Mouse (Mus musculus) cerebellum, postnatal 14 days (tissue): ENCODE measurements at regions not wholly inside any gene's neighbourhood (a gene's known extent, or its start where the extent isn't known, plus 50 kb on each side); places are given as distances from the start of the nearest gene placed in this dataset.

Experiments
- DNase-seq, 2 experiments: peaks; one replicate each; pipeline ENCODE4 v3.0.0; 2021; ENCODE audit warnings: mixed read lengths in 2 of 2

- DNase-seq: no peak
Measured at GRCm38 (mm10) chr10:17618024-17618423, 105.0 kb upstream of the Cited2 start.

- no peak for DNase-seq
Measured at GRCm38 (mm10) chr10:17619617-17620016, 103.4 kb upstream of the Cited2 start.

- no peak for DNase-seq
Measured at GRCm38 (mm10) chr10:17621703-17622385, 101.2 kb upstream of the Cited2 start.

GRCm38 (mm10) chr10:17622802-17623201 is 100.2 kb upstream of the Cited2 start:
- no peak for DNase-seq

GRCm38 (mm10) chr10:17629709-17630108 is 93.3 kb upstream of the Cited2 start:
- no peak for DNase-seq

GRCm38 (mm10) chr10:17630861-17631581 is 92.0 kb upstream of the Cited2 start:
- peak in 1 of 2 experiments; percentile 9 for DNase-seq

- no peak for DNase-seq
Measured at GRCm38 (mm10) chr10:17631817-17632216, 91.2 kb upstream of the Cited2 start.

- DNase-seq: no peak
Measured at GRCm38 (mm10) chr10:17632959-17633674, 89.9 kb upstream of the Cited2 start.

GRCm38 (mm10) chr10:17645363-17645762 is 77.7 kb upstream of the Cited2 start:
- no peak for DNase-seq

GRCm38 (mm10) chr10:17646391-17646790 is 76.6 kb upstream of the Cited2 start:
- no peak for DNase-seq

- no peak for DNase-seq
Measured at GRCm38 (mm10) chr10:17648077-17648476, 74.9 kb upstream of the Cited2 start.

- no peak for DNase-seq
Measured at GRCm38 (mm10) chr10:17650997-17651750, 71.8 kb upstream of the Cited2 start.

GRCm38 (mm10) chr10:17653325-17653724 is 69.7 kb upstream of the Cited2 start:
- DNase-seq: no peak

GRCm38 (mm10) chr10:17653785-17654184 is 69.2 kb upstream of the Cited2 start:
- DNase-seq: no peak

- no peak for DNase-seq
Measured at GRCm38 (mm10) chr10:17654308-17654858, 68.6 kb upstream of the Cited2 start.

- DNase-seq: no peak
Measured at GRCm38 (mm10) chr10:17655459-17656051, 67.5 kb upstream of the Cited2 start.

GRCm38 (mm10) chr10:17656305-17656704 is 66.7 kb upstream of the Cited2 start:
- no peak for DNase-seq

- no peak for DNase-seq
Measured at GRCm38 (mm10) chr10:17656872-17657482, 66.0 kb upstream of the Cited2 start.

GRCm38 (mm10) chr10:17659575-17659974 is 63.4 kb upstream of the Cited2 start:
- no peak for DNase-seq

GRCm38 (mm10) chr10:17660836-17661452 is 62.1 kb upstream of the Cited2 start:
- no peak for DNase-seq

- DNase-seq: peak; percentile 22 to 49
Measured at GRCm38 (mm10) chr10:17666089-17666488, 56.9 kb upstream of the Cited2 start.
